Mouse (Mus musculus): ENCODE data around the gene Cacnb1. TPM values are rescaled to one million over a fixed set of nuclear protein-coding genes. Genes with fewer than 3 reads are reported as not detected.

Gene Cacnb1
- polyA plus RNA-seq, 1 experiment from 2014 or later: 38.2 TPM

DNA sequence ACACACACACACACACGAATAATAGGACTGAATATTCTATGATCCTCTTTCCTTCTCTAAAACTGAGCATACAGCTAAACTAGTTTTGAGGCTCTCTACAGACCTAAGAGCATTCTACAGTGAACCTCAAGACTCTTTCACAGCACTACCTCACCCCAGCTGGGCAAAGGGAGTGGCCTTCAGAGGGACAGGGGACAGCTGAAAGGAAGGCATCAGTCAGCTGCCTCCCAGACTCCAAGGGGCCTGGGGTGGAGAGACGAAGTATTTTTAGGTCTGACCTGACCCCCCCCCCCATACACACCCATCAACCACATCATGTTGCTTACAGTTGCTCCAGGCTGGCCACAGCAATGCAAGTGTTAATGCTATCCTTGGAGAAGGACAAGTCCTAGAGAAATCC, 1.7 kb downstream of the Cacnb1 start:
- Histone ChIP-seq H3K27ac (no peak overlapping the region), H3K4me3 (peak overlapping the region; percentile 86), H3K36me3 (peaks cover 23% of the 10 kb centered on the region), H3K9ac (peak overlapping the region; percentile 88), H3K27me3 (replicated peaks) (no peaks in the 10 kb centered on the region), H3K9me3 (no peaks in the 10 kb centered on the region), H3K4me1 (peaks cover 52% of the 10 kb centered on the region), H3K4me2 (replicated peaks) (peak overlapping the region; percentile 82)
- WGBS: 64% methylated on average over 2 of the region's 2 CpGs
- ATAC-seq (ENCODE audit: low FRiP score, low read depth): no peak

GRCm38 (mm10) chr11:98020710-98021109, 2.1 kb downstream of the Cacnb1 start:
- Histone ChIP-seq H3K4me2 (replicated peaks) (peak overlapping the region; percentile 82), H3K4me3 (peak overlapping the region; percentile 86; the same call in 1 of the 2 replicates)

GRCm38 (mm10) chr11:98019883-98020610, 2.8 kb downstream of the Cacnb1 start:
- WGBS: 38% methylated on average over 8 of the region's 8 CpGs

More at GRCm38 (mm10) chr11:98020710-98021109, 2.1 kb downstream of the Cacnb1 start:
- H3K9ac ChIP-seq: peak overlapping the region; percentile 88
- no peak for ATAC-seq (ENCODE audit: low FRiP score, low read depth)
- no peaks in the 10 kb centered on the region for H3K27me3 ChIP-seq (replicated peaks)
- no peak overlapping the region for H3K27ac ChIP-seq
- H3K9me3 ChIP-seq: no peaks in the 10 kb centered on the region
- peaks cover 27% of the 10 kb centered on the region for H3K36me3 ChIP-seq
- peaks cover 48% of the 10 kb centered on the region for H3K4me1 ChIP-seq
- 79% methylated on average over 1 of the region's 1 CpGs for WGBS

DNA sequence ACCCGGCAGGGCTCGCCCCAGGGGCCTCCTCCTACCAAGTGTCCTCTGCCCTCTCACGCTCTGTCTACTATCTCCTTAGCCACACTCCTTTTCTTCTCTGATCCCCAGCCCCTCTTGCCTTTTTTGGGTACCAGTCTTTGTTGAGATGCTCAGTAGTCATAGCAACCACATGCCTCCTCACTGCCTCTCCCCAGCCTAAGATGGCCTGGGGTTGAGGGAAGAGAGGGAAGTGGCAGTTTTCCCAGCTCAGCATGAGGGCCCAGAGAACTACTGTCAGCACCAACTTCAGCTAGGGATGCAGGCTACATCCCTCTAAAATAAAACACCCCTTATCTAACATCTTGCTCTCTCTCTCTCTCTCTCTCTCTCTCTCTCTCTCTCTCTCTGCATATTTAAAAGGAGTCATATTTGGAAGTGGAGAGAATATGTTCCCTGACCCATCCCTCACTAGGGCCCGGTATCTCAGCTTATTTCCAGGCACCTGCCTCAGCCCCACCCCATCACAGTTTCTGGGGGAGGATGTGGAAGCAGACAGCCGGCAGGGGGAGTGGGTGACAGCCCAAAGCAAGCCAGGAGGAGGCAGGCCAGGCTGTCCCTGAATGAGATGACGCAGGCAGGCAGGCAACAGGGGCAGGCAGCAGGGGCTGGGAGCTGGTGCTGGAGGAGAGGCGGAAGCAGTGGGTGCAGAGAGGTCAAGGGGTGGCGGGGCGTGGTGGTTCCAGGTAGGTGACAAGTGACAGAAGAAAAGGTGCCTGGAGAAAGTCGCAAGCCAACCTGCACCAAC, 3.8 kb downstream of the Cacnb1 start:
- H3K27ac ChIP-seq: no peak overlapping the region
- H3K36me3 ChIP-seq: peaks cover 43% of the 10 kb centered on the region
- no peaks in the 10 kb centered on the region for H3K9me3 ChIP-seq
- no peak for ATAC-seq (ENCODE audit: low FRiP score, low read depth)
- H3K4me2 ChIP-seq (replicated peaks): peak overlapping the region; percentile 82
- peaks cover 46% of the 10 kb centered on the region for H3K4me1 ChIP-seq
- WGBS: 34% methylated on average over 10 of the region's 10 CpGs
- H3K4me3 ChIP-seq: no peak overlapping the region
- H3K27me3 ChIP-seq (replicated peaks): no peaks in the 10 kb centered on the region
- H3K9ac ChIP-seq: peak overlapping the region; percentile 6; the same call in 1 of the 2 replicates

More at GRCm38 (mm10) chr11:98019883-98020610, 2.8 kb downstream of the Cacnb1 start:
- Histone ChIP-seq H3K9me3 (no peaks in the 10 kb centered on the region), H3K27ac (peak overlapping the region; percentile 21; the same call in 1 of the 2 replicates), H3K36me3 (peaks cover 34% of the 10 kb centered on the region), H3K4me1 (peaks cover 46% of the 10 kb centered on the region), H3K27me3 (replicated peaks) (no peaks in the 10 kb centered on the region), H3K4me2 (replicated peaks) (peak overlapping the region; percentile 82), H3K4me3 (peak overlapping the region; percentile 3; the same call in 1 of the 2 replicates), H3K9ac (peak overlapping the region; percentile 88)
- ATAC-seq (ENCODE audit: low FRiP score, low read depth): no peak

DNA sequence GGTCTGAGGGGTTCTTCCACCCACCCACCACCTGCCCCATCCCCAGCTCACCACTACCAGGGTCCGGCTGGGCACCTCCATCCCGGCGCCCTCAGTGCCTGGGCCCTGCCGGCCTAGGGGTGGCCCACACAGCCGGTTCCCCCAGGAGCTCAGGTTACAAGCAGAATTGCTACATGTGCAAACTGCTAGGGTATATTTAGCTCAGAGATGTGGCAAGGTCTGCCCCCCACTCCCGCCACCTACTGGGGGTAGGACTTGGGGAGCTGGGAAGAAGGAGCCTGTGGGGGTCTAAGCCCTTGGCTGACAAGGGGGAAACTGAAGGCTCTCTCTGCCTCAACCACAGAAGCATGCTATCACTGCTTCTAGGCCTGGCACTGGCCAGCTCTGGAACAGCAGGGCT, 4.6 kb downstream of the Cacnb1 start:
- H3K36me3 ChIP-seq: peaks cover 43% of the 10 kb centered on the region
- H3K4me1 ChIP-seq: peaks cover 42% of the 10 kb centered on the region
- ATAC-seq (ENCODE audit: low FRiP score, low read depth): no peak
- peak overlapping the region; percentile 35; the same call in 1 of the 2 replicates for H3K9ac ChIP-seq
- no peak overlapping the region for H3K4me3 ChIP-seq
- no peak overlapping the region for H3K27ac ChIP-seq
- H3K4me2 ChIP-seq (replicated peaks): no peak overlapping the region
- H3K9me3 ChIP-seq: no peaks in the 10 kb centered on the region
- H3K27me3 ChIP-seq (replicated peaks): no peaks in the 10 kb centered on the region
- 82% methylated on average over 6 of the region's 6 CpGs for WGBS

- Histone ChIP-seq H3K9me3 (no peaks in the 10 kb centered on the region), H3K27ac (no peak overlapping the region), H3K4me2 (replicated peaks) (no peak overlapping the region), H3K4me3 (no peak overlapping the region), H3K9ac (no peak overlapping the region), H3K27me3 (replicated peaks) (no peaks in the 10 kb centered on the region), H3K4me1 (peaks cover 36% of the 10 kb centered on the region), H3K36me3 (peaks cover 52% of the 10 kb centered on the region)
- no peak for ATAC-seq (ENCODE audit: low FRiP score, low read depth)
- 74% methylated on average over 4 of the region's 4 CpGs for WGBS
Measured at GRCm38 (mm10) chr11:98016824-98017223, 6.0 kb downstream of the Cacnb1 start.

- Histone ChIP-seq H3K27ac (no peak overlapping the region), H3K4me1 (peaks cover 30% of the 10 kb centered on the region), H3K4me2 (replicated peaks) (no peak overlapping the region), H3K4me3 (no peak overlapping the region), H3K9me3 (no peaks in the 10 kb centered on the region), H3K36me3 (peaks cover 59% of the 10 kb centered on the region), H3K9ac (no peak overlapping the region), H3K27me3 (replicated peaks) (no peaks in the 10 kb centered on the region)
- ATAC-seq (ENCODE audit: low FRiP score, low read depth): no peak
- WGBS: 91% methylated on average over 5 of the region's 5 CpGs
Measured at GRCm38 (mm10) chr11:98016177-98016576, 6.7 kb downstream of the Cacnb1 start.

DNA sequence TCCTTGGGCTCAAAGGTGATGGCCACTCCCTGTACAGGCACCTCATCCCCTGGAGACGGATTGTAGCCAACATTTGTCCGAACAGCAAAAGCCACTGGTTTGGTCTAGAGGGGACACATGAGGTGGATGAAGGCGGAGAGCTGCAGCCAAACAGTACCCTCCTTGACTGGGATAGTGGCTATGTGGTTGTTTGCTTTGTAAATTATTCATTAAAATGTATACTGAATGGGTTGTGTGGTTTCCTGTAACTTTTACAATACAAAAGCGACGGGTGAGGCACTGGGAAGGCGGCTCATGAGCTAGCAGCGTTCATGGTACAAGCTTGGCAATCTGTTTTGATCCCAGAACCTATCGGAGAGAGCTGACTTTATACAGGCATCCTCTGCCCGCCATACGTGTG, 10.0 kb downstream of the Cacnb1 start:
- no peak for ATAC-seq (ENCODE audit: low FRiP score, low read depth)
- Histone ChIP-seq H3K4me1 (no peaks in the 10 kb centered on the region), H3K36me3 (peaks cover 84% of the 10 kb centered on the region), H3K9ac (0 out of 2 replicates have a peak overlapping the region, but pooled peaks have one; percentile 29), H3K9me3 (no peaks in the 10 kb centered on the region), H3K4me3 (no peak overlapping the region), H3K27ac (no peak overlapping the region), H3K4me2 (replicated peaks) (no peak overlapping the region), H3K27me3 (replicated peaks) (no peaks in the 10 kb centered on the region)
- WGBS: 86% methylated on average over 10 of the region's 10 CpGs

- WGBS: 76% methylated on average over 9 of the region's 9 CpGs
- Histone ChIP-seq H3K36me3 (peaks cover 83% of the 10 kb centered on the region), H3K4me2 (replicated peaks) (no peak overlapping the region), H3K4me1 (no peaks in the 10 kb centered on the region), H3K9me3 (no peaks in the 10 kb centered on the region), H3K27me3 (replicated peaks) (no peaks in the 10 kb centered on the region), H3K9ac (no peak overlapping the region), H3K4me3 (no peak overlapping the region), H3K27ac (no peak overlapping the region)
- ATAC-seq (ENCODE audit: low FRiP score, low read depth): no peak
Measured at GRCm38 (mm10) chr11:98011716-98012115, 11.1 kb downstream of the Cacnb1 start.

GRCm38 (mm10) chr11:98008087-98008486, 14.7 kb downstream of the Cacnb1 start:
- H3K9me3 ChIP-seq: no peaks in the 10 kb centered on the region
- peaks cover 82% of the 10 kb centered on the region for H3K36me3 ChIP-seq
- peaks cover 7% of the 10 kb centered on the region; the same call in 1 of the 2 replicates for H3K4me1 ChIP-seq
- H3K27ac ChIP-seq: no peak overlapping the region
- WGBS: 91% methylated on average over 11 of the region's 11 CpGs
- H3K9ac ChIP-seq: no peak overlapping the region
- 0 out of 2 replicates have a peak, but pooled peaks cover 2% of the 10 kb centered on the region for H3K27me3 ChIP-seq (replicated peaks)
- no peak overlapping the region for H3K4me3 ChIP-seq
- H3K4me2 ChIP-seq (replicated peaks): no peak overlapping the region
- no peak for ATAC-seq (ENCODE audit: low FRiP score, low read depth)

DNA sequence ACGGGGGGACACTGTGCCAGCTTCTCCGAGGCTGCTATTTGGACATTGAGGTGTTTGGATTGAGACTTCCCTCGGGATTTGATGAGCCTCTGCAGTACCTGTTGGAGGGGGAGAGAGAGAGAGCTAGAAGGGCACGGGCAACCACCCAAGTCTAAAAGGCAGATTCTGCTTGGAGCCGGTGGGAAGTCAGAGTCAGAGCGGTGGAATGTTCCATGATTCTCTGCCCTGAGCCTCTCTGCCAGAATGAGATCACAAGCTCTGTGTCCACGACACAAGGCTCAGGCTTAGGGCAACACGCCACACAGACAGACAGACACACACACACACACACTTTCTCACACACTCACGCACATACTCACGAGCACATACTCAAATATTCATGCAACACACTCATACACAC, 17.1 kb downstream of the Cacnb1 start:
- Histone ChIP-seq H3K4me2 (replicated peaks) (no peak overlapping the region), H3K27me3 (replicated peaks) (peaks cover 18% of the 10 kb centered on the region), H3K9me3 (no peaks in the 10 kb centered on the region), H3K9ac (no peak overlapping the region), H3K4me1 (peaks cover 22% of the 10 kb centered on the region), H3K4me3 (no peak overlapping the region), H3K27ac (no peak overlapping the region), H3K36me3 (peaks cover 66% of the 10 kb centered on the region)
- WGBS: 85% methylated on average over 10 of the region's 10 CpGs
- no peak for ATAC-seq (ENCODE audit: low FRiP score, low read depth)

- H3K4me3 ChIP-seq: no peak overlapping the region
- no peak overlapping the region for H3K4me2 ChIP-seq (replicated peaks)
- H3K9ac ChIP-seq: no peak overlapping the region
- H3K36me3 ChIP-seq: peaks cover 60% of the 10 kb centered on the region
- peaks cover 18% of the 10 kb centered on the region for H3K27me3 ChIP-seq (replicated peaks)
- 56% methylated on average over 13 of the region's 13 CpGs for WGBS
- H3K9me3 ChIP-seq: no peaks in the 10 kb centered on the region
- peaks cover 22% of the 10 kb centered on the region for H3K4me1 ChIP-seq
- H3K27ac ChIP-seq: no peak overlapping the region
- ATAC-seq (ENCODE audit: low FRiP score, low read depth): no peak
Measured at GRCm38 (mm10) chr11:98005076-98005475, 17.8 kb downstream of the Cacnb1 start.
